Mouse (Mus musculus) CH12.LX (cell line): ENCODE results near the gene Cacul1. TPM values are rescaled to one million over a fixed set of nuclear protein-coding genes. Genes with fewer than 3 reads are reported as not detected.

Source experiments
- DNase-seq: peaks from one replicate; pipeline ENCODE4 v3.0.0-alpha.2; 2013; ENCODE audit errors: extremely low read depth
- H3K27ac ChIP-seq: 2 replicates; pipeline ENCODE4 v1.5.1; 2012; ENCODE audit warnings: low read depth, mild to moderate bottlenecking, control low read depth, moderate library complexity; ENCODE audit not compliant: insufficient read depth
- H3K27me3 ChIP-seq: replicated peaks from 2 replicates; pipeline ENCODE3; 2012; ENCODE audit warnings: inconsistent platforms
- H3K36me3 ChIP-seq, 2 experiments: replicated peaks in 1 of 2; 2 replicates each; pipeline versions ENCODE3 to v1.6.1; 2012; ENCODE audit warnings: inconsistent platforms in 1 of 2, low read length in 1 of 2, mild to moderate bottlenecking in 1 of 2, mixed read lengths in 1 of 2, moderate library complexity in 1 of 2; ENCODE audit not compliant: control insufficient read depth in 1 of 2, insufficient read depth in 1 of 2
- H3K4me1 ChIP-seq, 2 experiments: 2 replicates each; pipeline ENCODE4 v1.6.1; 2012; ENCODE audit warnings: inconsistent platforms in 1 of 2, moderate library complexity in 1 of 2; ENCODE audit not compliant: insufficient read depth in 2 of 2, control insufficient read depth in 1 of 2
- H3K4me2 ChIP-seq: 2 replicates; pipeline ENCODE4 v1.6.1; 2012; ENCODE audit warnings: low read depth, mild to moderate bottlenecking, control low read depth; ENCODE audit not compliant: poor library complexity, insufficient read depth, severe bottlenecking
- H3K4me3 ChIP-seq, 3 experiments: fragments of 150-350 bp in 1 of 3; sonication (generic) in 1 of 3; replicated peaks in 1 of 3; 2 replicates each; pipeline versions ENCODE3 to v1.5.1; 2011 to 2012; ENCODE audit warnings: low read depth in 2 of 3, low read length in 2 of 3, mild to moderate bottlenecking in 2 of 3, moderate library complexity in 2 of 3, control low read depth in 1 of 3, improper control_type of control experiment in 1 of 3, inconsistent platforms in 1 of 3, mixed read lengths in 1 of 3; ENCODE audit not compliant: poor library complexity in 1 of 3
- H3K79me2 ChIP-seq: replicated peaks from 2 replicates; pipeline ENCODE4 v1.6.1; 2012; ENCODE audit warnings: mild to moderate bottlenecking, moderate library complexity; ENCODE audit not compliant: control insufficient read depth, poor library complexity, insufficient read depth, severe bottlenecking; ENCODE audit errors: extremely low read depth
- H3K9ac ChIP-seq: 2 replicates; pipeline ENCODE4 v1.6.1; 2012; ENCODE audit warnings: low read depth, mild to moderate bottlenecking, control low read depth, moderate library complexity; ENCODE audit not compliant: insufficient read depth
- H3K9me3 ChIP-seq: replicated peaks from 2 replicates; pipeline ENCODE3; 2012; ENCODE audit warnings: low read length, inconsistent platforms, mixed read lengths
- BHLHE40 ChIP-seq: IDR thresholded peaks from 2 replicates; pipeline ENCODE4 v1.6.1; 2011; ENCODE audit warnings: mild to moderate bottlenecking, low read depth, low read length, improper control_type of control experiment
- CHD2 ChIP-seq: IDR thresholded peaks from 2 replicates; pipeline ENCODE4 v1.6.1; 2011; ENCODE audit warnings: low read length, improper control_type of control experiment
- CTCF ChIP-seq, 2 experiments: IDR thresholded peaks in 1 of 2; conservative IDR thresholded peaks in 1 of 2; 2 replicates each; pipeline ENCODE4 v1.5.1; 2011 to 2012; ENCODE audit warnings: low read depth in 2 of 2, low read length in 2 of 2, improper control_type of control experiment in 1 of 2, inconsistent platforms in 1 of 2, mild to moderate bottlenecking in 1 of 2, moderate library complexity in 1 of 2
- ELF1 ChIP-seq: IDR thresholded peaks from 2 replicates; pipeline ENCODE4 v1.6.1; 2014; ENCODE audit warnings: low read depth, mild to moderate bottlenecking, inconsistent platforms, low read length, improper control_type of control experiment
- EP300 ChIP-seq: IDR thresholded peaks from 2 replicates; pipeline ENCODE4 v1.6.1; 2011; ENCODE audit warnings: low read length, improper control_type of control experiment
- ETS1 ChIP-seq: conservative IDR thresholded peaks from 2 replicates; pipeline ENCODE4 v1.6.1; 2012; ENCODE audit warnings: low read depth, mild to moderate bottlenecking, inconsistent platforms, low read length, improper control_type of control experiment, moderate library complexity
- IRF4 ChIP-seq: IDR thresholded peaks from 2 replicates; pipeline ENCODE4 v1.6.1; 2014; ENCODE audit warnings: low read depth, mild to moderate bottlenecking, inconsistent platforms, low read length, improper control_type of control experiment
- JUN ChIP-seq: IDR thresholded peaks from 2 replicates; pipeline ENCODE4 v1.6.1; 2011; ENCODE audit warnings: low read depth, mild to moderate bottlenecking, low read length, improper control_type of control experiment, moderate library complexity; ENCODE audit not compliant: insufficient read depth
- JUND ChIP-seq: conservative IDR thresholded peaks from 2 replicates; pipeline ENCODE4 v1.6.1; 2011; ENCODE audit warnings: low read depth, low read length, improper control_type of control experiment
- KAT2A ChIP-seq: IDR thresholded peaks from 2 replicates; pipeline ENCODE4 v1.6.1; 2012; ENCODE audit warnings: low read length, improper control_type of control experiment, inconsistent platforms; ENCODE audit not compliant: insufficient replicate concordance
- MAX ChIP-seq: IDR thresholded peaks from 2 replicates; pipeline ENCODE4 v1.6.1; 2011; ENCODE audit warnings: low read length, improper control_type of control experiment
- MAZ ChIP-seq: IDR thresholded peaks from 2 replicates; pipeline ENCODE4 v1.6.1; 2012; ENCODE audit warnings: low read depth, mild to moderate bottlenecking, inconsistent platforms, low read length, improper control_type of control experiment, moderate library complexity
- MYC ChIP-seq: IDR thresholded peaks from 2 replicates; pipeline ENCODE4 v1.6.1; 2011; ENCODE audit warnings: low read depth, mild to moderate bottlenecking, improper control_type of control experiment, low read length
- NELFE ChIP-seq: IDR thresholded peaks from 2 replicates; pipeline ENCODE4 v1.6.1; 2011; ENCODE audit warnings: low read depth, low read length, improper control_type of control experiment
- POLR2A ChIP-seq: IDR thresholded peaks from 2 replicates; pipeline ENCODE4 v1.6.1; 2011; ENCODE audit warnings: low read depth, mild to moderate bottlenecking, improper control_type of control experiment, low read length
- RAD21 ChIP-seq: IDR thresholded peaks from 2 replicates; pipeline ENCODE4 v1.6.1; 2011; ENCODE audit warnings: low read depth, mild to moderate bottlenecking, low read length, improper control_type of control experiment, moderate library complexity
- RCOR1 ChIP-seq: conservative IDR thresholded peaks from 2 replicates; pipeline ENCODE4 v1.6.1; 2012; ENCODE audit warnings: low read depth, mild to moderate bottlenecking, inconsistent platforms, low read length, improper control_type of control experiment
- SMC3 ChIP-seq: IDR thresholded peaks from 2 replicates; pipeline ENCODE4 v1.6.1; 2011; ENCODE audit warnings: low read depth, low read length, improper control_type of control experiment
- TBP ChIP-seq: conservative IDR thresholded peaks from 2 replicates; pipeline ENCODE4 v1.6.1; 2011; ENCODE audit warnings: low read depth, low read length, improper control_type of control experiment
- UBTF ChIP-seq: IDR thresholded peaks from 2 replicates; pipeline ENCODE4 v1.6.1; 2012; ENCODE audit warnings: low read depth, mild to moderate bottlenecking, inconsistent platforms, low read length, improper control_type of control experiment, moderate library complexity
- USF2 ChIP-seq: conservative IDR thresholded peaks from 2 replicates; pipeline ENCODE4 v1.6.1; 2011; ENCODE audit warnings: low read depth, low read length, improper control_type of control experiment
- ZC3H11A ChIP-seq: IDR thresholded peaks from 2 replicates; pipeline ENCODE4 v1.6.1; 2012; ENCODE audit warnings: low read depth, mild to moderate bottlenecking, inconsistent platforms, low read length, improper control_type of control experiment
- ZKSCAN1 ChIP-seq: IDR thresholded peaks from 2 replicates; pipeline ENCODE4 v1.6.1; 2012; ENCODE audit warnings: low read depth, inconsistent platforms, low read length, improper control_type of control experiment, borderline replicate concordance
- ZNF384 ChIP-seq: IDR thresholded peaks from 2 replicates; pipeline ENCODE4 v1.6.1; 2012; ENCODE audit warnings: low read depth, low read length, improper control_type of control experiment, inconsistent platforms
- dilution Hi-C: fragments of 300-500 bp; cut with MboI; formaldehyde crosslinking; loops from 2 replicates; pipeline ENCODE4 v1.14.3; 2020; ENCODE audit warnings: low sequenced_read_pairs; ENCODE audit not compliant: extremely low pct_unique_long_range_greater_than_20kb, extremely low pct_ligation_motif_present
- in situ Hi-C: fragments of 300-500 bp; cut with MboI; formaldehyde crosslinking; loops from 3 replicates; pipeline ENCODE4 v1.14.3; 2019; ENCODE audit warnings: low sequenced_read_pairs, low pct_ligation_motif_present, low pct_unique_long_range_greater_than_20kb, mixed read lengths
- polyA plus RNA-seq: library from polyadenylated mRNA; unstranded; fragments of >175 nt; gene quantifications from 2 replicates; pipeline ENCODE4 v1.2.1, GENCODE M21; 2012; ENCODE audit warnings: low read depth; ENCODE audit not compliant: insufficient read length
- total RNA-seq, 2 experiments: library from RNA; depleted of rRNA; stranded (reverse); fragments of 300-350 nt in 1 of 2; fragments of >200 nt in 1 of 2; gene quantifications; 2 replicates each; pipeline ENCODE4 v1.2.3; 2012 to 2014

Gene Cacul1
- total and polyA plus RNA-seq, 3 experiments = 17.8 to 45.7 (median 44.6) TPM

DNA sequence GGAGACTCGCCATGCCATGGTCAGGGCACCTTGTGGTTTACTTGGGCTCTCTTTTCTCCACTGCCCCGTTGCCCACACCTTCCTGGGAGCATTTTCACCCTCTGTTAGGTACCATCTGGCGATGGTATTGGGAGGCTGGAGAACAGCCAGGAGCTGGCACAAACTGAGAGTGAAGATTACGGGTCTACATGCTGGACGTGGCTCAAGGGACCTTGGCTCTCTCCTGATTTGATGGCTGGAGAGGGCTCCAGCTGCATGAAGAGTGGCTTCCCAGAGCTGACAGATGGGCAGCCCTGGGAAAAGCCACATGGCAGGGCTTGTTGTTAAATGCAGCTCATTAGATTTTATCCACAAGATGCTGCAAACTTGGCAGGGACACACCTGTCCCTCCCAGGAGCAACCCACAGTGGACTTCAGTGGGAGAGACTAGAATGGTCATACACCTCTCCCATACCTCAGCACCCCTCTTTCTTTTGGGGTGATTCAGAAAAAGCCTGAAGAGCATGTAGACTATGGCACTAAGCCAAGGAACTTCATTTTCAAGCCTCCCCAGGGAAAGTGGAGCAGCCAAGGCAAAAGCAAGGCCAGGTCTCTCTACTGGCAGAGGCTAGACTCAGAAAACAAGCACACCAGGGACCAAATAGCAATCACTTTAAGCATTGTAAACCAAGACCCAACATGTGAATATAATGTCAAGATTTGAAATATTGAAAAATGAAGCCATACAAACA lies 34.8 kb upstream of the Cacul1 start:
- Histone ChIP-seq H3K9ac (no peak overlapping the region), H3K4me3 (no peak overlapping the region), H3K79me2 (no peaks in the 10 kb centered on the region), H3K36me3 (no peaks in the 10 kb centered on the region), H3K4me1 (peaks cover 0 to 8% of the 10 kb centered on the region in 2 experiments; a peak in 2 of 4 replicates), H3K27me3 (no peaks in the 10 kb centered on the region), H3K27ac (no peak overlapping the region), H3K4me2 (no peak overlapping the region), H3K9me3 (no peaks in the 10 kb centered on the region)
- dilution Hi-C loops (no loop called here), in situ Hi-C loops (loop anchor here (10.0 to 25.0 kb wide), 2 partner anchors 97 to 181 kb away; no protein-coding TSS in a partner anchor)
- TF ChIP-seq KAT2A = no peak
- TF ChIP-seq NELFE = no peak
- TF ChIP-seq ELF1 = no peak
- no peak for TF ChIP-seq MAX
- no peak for TF ChIP-seq IRF4
- no peak for TF ChIP-seq BHLHE40
- no peak for TF ChIP-seq JUN
- no peak for TF ChIP-seq EP300
- TF ChIP-seq MAZ = no peak
- no peak for TF ChIP-seq JUND
- no peak for TF ChIP-seq ZNF384
- TF ChIP-seq TBP = no peak
- no peak for TF ChIP-seq ZKSCAN1
- TF ChIP-seq ZC3H11A = no peak
- TF ChIP-seq ETS1 = no peak
- no peak for TF ChIP-seq USF2
- TF ChIP-seq MYC = no peak
- no peak for TF ChIP-seq CHD2
- no peak for TF ChIP-seq POLR2A
- no peak for DNase-seq

DNA sequence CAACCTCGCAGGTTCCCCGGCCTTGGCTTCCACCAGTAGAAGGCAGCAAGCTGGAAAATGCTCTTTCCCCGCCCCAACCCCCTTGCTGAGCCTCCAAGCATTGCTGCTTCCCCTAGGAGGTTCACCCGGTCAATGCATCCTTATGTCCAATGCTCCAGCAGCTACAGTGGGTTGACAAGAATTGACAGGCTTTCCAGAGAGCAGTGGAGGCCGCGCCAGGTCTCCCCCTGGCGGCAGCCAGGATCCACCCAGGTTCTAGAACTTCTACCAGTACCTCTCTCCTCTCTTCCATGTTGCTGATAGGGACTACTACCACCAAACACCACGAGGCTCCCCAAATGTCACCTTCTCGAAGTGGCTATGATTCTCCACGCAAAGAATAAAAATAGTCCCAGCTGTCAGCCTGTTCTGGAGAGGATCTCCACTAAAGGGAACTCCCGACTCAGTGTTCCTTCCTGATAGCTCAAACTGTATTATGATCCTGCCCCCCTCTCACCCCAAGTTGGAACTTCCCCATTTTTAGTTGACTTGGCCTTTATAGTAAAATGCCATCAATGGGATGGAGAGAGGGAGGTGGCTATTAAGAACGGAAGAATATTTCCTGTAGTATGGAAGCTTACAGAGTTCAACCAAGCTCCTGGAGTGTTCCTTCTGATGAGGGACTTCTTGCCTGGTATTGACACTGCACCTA lies 30.8 kb upstream of the Cacul1 start:
- in situ Hi-C loops = loop anchor here (10.0 to 25.0 kb wide), 2 partner anchors 101 to 177 kb away; no protein-coding TSS in a partner anchor
- peaks cover 0 to 3% of the 10 kb centered on the region in 2 experiments; a peak in 1 of 4 replicates for H3K4me1 ChIP-seq
- H3K9ac ChIP-seq = no peak overlapping the region
- no peaks in the 10 kb centered on the region for H3K36me3 ChIP-seq
- no peak overlapping the region for H3K4me2 ChIP-seq
- H3K4me3 ChIP-seq = no peak overlapping the region
- no peaks in the 10 kb centered on the region for H3K27me3 ChIP-seq
- dilution Hi-C loops = no loop called here
- H3K27ac ChIP-seq = no peak overlapping the region
- no peaks in the 10 kb centered on the region for H3K79me2 ChIP-seq
- no peaks in the 10 kb centered on the region for H3K9me3 ChIP-seq
- TF ChIP-seq CHD2 (no peak), MAX (no peak), RAD21 (peak; percentile 33), UBTF (no peak), CTCF (conservative IDR thresholded peaks at IDR 0.05 in 1 of 2, IDR thresholded peaks at IDR 0.05 in 1 of 2; ENCODE audit: low read depth in 2 of 2, low read length in 2 of 2) (peak; percentile 8 to 76; a peak in 2 of 4 replicates), RCOR1 (no peak), SMC3 (peak; percentile 51)
- DNase-seq = peak; percentile 4
